Mouse (Mus musculus) inflammation-experienced regulatory T-cells, adult 6 months (primary cell): Measurements from ENCODE around the gene Grwd1. TPM values are rescaled to one million over a fixed set of nuclear protein-coding genes. Genes with fewer than 3 reads are reported as not detected.

Experiments
- ATAC-seq: one replicate; pipeline ENCODE4 v1.8.0; 2017
- polyA plus RNA-seq, 3 experiments: library from polyadenylated mRNA; unstranded; fragments of 100-300 nt; shearing (Covaris generic); gene quantifications; one replicate each; pipeline ENCODE4 v1.2.1; 2017

The Grwd1 gene
- polyA plus RNA-seq, 3 experiments from 2014 or later = 16.5 to 29.3 (median 27.2) TPM

GRCm38 (mm10) chr7:45797661-45798510 lies 32.9 kb downstream of the Grwd1 start:
- no peak for ATAC-seq

- ATAC-seq = no peak
These were observed 33.8 kb downstream of the Grwd1 start for GRCm38 (mm10) chr7:45796950-45797349.

- ATAC-seq = no peak
These were observed 35.8 kb downstream of the Grwd1 start for GRCm38 (mm10) chr7:45794971-45795370.

DNA sequence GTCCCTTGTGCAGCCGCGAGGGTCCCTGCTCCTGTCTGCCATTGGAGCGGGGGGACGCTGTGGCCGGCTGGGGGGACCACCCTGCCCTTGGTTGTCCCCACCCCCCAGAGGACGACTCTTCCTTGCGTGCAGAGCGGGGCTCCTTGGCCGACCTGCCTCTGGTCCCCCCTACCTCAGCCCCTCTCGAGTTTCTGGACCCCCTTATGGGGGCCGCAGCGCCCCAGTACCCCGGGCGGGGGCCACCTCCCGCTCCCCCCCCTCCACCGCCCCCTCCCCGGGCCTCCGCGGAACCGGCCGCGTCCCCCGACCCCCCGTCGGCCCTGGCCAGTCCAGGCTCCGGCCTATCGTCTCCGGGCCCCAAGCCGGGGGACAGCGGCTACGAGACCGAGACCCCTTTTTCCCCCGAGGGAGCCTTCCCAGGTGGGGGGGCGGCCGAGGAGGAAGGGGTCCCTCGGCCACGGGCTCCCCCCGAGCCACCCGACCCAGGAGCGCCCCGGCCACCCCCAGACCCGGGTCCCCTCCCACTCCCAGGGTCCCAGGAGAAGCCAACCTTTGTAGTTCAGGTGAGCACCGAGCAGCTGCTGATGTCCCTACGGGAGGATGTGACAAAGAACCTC lies 36.7 kb downstream of the Grwd1 start:
- no peak for ATAC-seq

DNA sequence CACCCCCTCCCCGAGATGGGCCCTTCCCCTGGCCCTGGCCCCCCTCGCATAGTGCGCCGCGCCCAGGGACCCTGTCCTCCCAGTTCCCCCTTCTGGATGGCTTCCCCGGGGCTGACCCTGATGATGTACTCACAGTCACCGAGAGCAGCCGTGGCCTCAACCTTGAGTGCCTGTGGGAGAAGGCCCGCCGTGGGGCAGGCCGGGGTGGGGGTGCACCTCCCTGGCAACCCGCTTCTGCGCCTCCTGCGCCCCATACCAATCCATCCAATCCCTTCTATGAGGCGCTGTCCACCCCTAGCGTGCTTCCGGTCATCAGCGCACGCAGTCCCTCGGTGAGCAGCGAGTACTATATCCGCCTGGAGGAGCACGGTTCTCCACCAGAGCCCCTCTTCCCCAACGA lies 37.5 kb downstream of the Grwd1 start:
- no peak for ATAC-seq

DNA sequence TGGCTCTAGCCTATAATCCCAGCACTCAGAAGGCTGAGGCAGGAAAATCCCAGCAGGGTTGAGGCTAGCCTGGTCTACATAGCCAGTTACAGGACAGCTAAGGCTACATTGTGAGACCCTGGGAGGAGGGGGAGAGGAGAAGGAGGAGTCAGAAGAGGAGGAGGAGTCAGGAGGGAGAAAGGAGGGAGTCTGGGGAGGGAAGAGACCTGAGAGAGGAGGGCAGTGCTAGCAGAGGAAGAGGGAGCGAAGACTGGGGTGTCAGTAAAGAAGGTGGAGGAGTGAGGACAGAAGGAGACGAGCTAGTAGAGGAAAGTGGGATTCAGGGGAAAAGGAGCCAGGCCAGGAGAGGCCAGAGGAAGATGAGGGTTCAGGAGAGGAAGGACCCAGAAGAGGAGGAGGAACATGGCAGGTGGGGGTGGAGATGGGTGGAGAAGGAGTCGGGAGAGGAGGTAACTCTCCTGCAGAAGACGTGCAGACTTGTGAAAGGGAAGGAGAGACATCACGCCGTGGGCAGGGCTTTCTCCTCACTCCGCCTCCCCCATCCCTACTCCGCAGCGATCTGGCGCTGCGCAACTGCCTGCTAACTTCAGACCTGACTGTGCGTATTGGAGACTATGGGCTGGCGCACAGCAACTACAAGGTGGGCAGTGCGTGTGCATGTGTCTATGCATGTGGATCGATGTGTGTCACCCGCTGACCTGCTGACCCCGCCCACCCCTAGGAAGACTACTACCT lies 38.8 kb downstream of the Grwd1 start:
- ATAC-seq = no peak

- ATAC-seq = no peak
These were observed 40.0 kb downstream of the Grwd1 start for GRCm38 (mm10) chr7:45790721-45791120.

- no peak for ATAC-seq
These were observed 43.1 kb downstream of the Grwd1 start for GRCm38 (mm10) chr7:45787642-45788041.

DNA sequence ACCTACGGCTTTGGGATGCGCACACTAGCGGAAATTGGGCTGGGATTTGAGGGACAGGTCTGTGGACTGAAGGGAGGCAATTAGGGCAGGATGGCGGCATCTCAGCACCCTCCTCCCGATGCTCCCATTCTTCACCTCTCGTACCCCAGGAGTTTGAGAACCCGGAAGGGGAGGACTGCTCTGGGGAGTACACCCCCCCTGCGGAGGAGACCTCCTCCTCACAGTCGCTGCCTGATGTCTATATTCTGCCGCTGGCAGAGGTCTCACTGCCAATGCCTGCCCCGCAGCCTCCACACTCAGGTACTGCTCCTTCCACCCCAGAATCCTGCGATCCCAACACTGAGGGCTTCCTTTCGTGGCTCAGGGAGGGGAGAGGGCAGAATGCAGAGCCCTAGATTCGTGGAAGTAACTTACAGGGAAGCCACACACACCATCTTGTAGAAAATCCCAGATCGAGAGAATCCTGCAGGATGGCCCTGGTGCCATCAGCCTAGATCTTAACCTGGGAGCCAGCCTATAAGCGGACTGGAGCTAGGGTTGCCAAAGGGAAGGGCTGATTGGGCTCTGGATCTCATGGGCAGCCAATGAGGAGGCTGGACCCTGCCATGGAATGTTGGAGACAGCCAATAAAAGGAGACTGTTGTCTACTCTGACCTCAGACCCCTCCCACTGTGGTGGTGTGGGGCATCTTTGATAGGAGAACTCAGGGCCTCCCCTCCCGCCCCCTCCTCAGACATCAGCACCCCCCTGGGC lies 43.9 kb downstream of the Grwd1 start:
- no peak for ATAC-seq

GRCm38 (mm10) chr7:45786136-45786578 lies 44.6 kb downstream of the Grwd1 start:
- peak; percentile 42 for ATAC-seq

DNA sequence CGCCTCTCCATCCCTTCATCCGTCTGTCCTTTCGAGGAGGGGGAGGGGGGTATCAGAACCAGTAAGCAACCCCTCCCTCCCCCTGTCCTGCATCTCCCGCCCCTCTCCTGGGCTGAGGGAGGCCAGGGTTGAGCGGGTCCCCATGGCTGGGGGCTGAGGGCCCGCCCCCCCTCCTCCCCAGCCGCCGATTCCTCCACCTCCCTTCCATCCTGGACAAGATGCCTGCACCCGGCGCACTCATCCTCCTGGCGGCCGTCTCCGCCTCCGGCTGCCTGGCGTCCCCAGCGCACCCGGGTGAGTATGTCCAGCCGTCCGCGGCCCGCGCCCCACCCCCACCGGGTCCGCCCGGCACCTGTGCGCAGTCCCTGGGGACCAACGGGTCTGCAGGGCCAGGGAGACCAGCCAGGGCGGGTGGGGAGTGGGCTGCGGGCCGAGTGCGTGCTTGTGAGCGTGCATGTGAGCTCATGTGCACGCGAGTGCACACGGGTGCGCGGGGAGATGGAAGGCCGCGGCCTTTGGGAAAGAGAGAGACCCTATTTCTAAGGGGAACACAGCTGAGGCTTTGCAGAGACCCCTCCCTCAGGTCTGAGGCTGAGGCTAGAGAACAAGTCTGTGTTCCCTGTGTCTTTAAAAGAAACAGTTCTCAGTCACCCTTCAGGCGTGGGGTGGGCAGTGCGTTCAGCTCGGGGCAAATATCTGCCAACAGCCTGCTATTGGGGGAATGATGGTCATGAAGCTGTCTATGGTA lies 45.2 kb downstream of the Grwd1 start:
- no peak for ATAC-seq

GRCm38 (mm10) chr7:45784524-45785372 lies 46.0 kb downstream of the Grwd1 start, which contains the start of gene Sult2b1:
Gene Sult2b1 (minus strand): TSS chr7:45784669.
- ATAC-seq = no peak

- ATAC-seq = no peak
These were observed 47.1 kb downstream of the Grwd1 start, which contains the start of gene Lmtk3 for GRCm38 (mm10) chr7:45783511-45784091. Gene Lmtk3 (plus strand): TSS chr7:45783738.

GRCm38 (mm10) chr7:45782271-45782670 lies 48.5 kb downstream of the Grwd1 start:
- no peak for ATAC-seq

DNA sequence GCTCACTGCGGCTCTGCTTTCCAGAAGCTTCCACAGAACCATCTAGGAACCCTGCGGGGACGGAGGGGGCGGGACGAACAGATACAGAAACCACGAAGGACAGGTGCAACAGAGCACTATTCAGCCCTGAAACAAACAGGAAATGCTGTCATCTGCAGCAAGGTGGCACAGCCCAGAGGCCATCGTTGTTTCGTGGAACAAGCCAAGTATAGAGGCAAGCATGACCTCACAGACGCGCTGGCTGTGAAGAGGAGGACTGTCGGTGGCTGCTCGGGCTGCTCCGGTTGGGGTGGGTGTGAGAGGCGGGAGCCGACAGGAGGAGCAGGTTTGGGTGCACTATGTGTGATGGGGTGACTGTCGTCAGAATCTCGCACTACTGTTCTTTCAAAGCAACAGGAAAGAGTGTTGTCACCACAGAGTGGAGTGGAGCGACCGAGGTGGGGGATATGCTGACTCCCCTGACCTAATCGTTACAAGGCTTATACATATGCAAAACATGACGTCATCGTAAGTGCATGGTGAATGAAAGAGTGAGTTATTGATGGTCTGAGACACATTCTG lies 51.6 kb downstream of the Grwd1 start:
- peak; percentile 88 for ATAC-seq

- no peak for ATAC-seq
These were observed 55.5 kb downstream of the Grwd1 start for GRCm38 (mm10) chr7:45775237-45775636.
